Mouse (Mus musculus): ENCODE measurements around the gene Igflr1. TPM values are rescaled to one million over a fixed set of nuclear protein-coding genes. Genes with fewer than 3 reads are reported as not detected.
A peak's percentile ranks its signal among the peaks of the same experiment; 100 is the strongest.

Igflr1 gene
- polyA plus RNA-seq, 1 experiment, result 17.0 TPM

GRCm38 (mm10) chr7:30540572-30540971 lies 24.7 kb upstream of the Igflr1 start:
- TF ChIP-seq POLR2A (IDR thresholded peaks at IDR 0.05; ENCODE audit: low read depth, low read length) (no peak), CTCF (IDR thresholded peaks at IDR 0.05; ENCODE audit: extremely low read depth, insufficient read depth, insufficient read length, insufficient replicate concordance) (no peak)
- no peaks in the 10 kb centered on the region for H3K27me3 ChIP-seq (ENCODE audit: control insufficient read depth, insufficient read depth, low read length)
- 94% methylated on average over 7 of the region's 7 CpGs for WGBS
- no peak overlapping the region for H3K27ac ChIP-seq (ENCODE audit: insufficient read depth, low read length)
- no peak overlapping the region for H3K4me3 ChIP-seq (ENCODE audit: extremely low read depth, insufficient read depth, insufficient read length)
- DNase-seq (ENCODE audit: low read depth in 1 of 2, low spot score in 2 of 2), result no peak
- no peaks in the 10 kb centered on the region for H3K36me3 ChIP-seq (ENCODE audit: control insufficient read depth, insufficient read depth, low read length)
- H3K4me1 ChIP-seq (ENCODE audit: control insufficient read depth, insufficient read depth, insufficient read length), result no peaks in the 10 kb centered on the region; the same call in 1 of the 2 replicates

GRCm38 (mm10) chr7:30544327-30544726 lies 20.9 kb upstream of the Igflr1 start:
- Histone ChIP-seq H3K36me3 (ENCODE audit: control insufficient read depth, insufficient read depth, low read length) (no peaks in the 10 kb centered on the region), H3K4me1 (ENCODE audit: control insufficient read depth, insufficient read depth, insufficient read length) (no peaks in the 10 kb centered on the region)
- WGBS, result 76% methylated on average over 2 of the region's 2 CpGs

GRCm38 (mm10) chr7:30549880-30550279 lies 15.3 kb upstream of the Igflr1 start:
- H3K27ac ChIP-seq (ENCODE audit: insufficient read depth, low read length), result no peak overlapping the region
- TF ChIP-seq CTCF (IDR thresholded peaks at IDR 0.05; ENCODE audit: extremely low read depth, insufficient read depth, insufficient read length, insufficient replicate concordance) (no peak), POLR2A (IDR thresholded peaks at IDR 0.05; ENCODE audit: low read depth, low read length) (no peak)
- no peaks in the 10 kb centered on the region for H3K36me3 ChIP-seq (ENCODE audit: control insufficient read depth, insufficient read depth, low read length)
- DNase-seq (ENCODE audit: low read depth in 1 of 2, low spot score in 2 of 2), result no peak
- WGBS, result 79% methylated on average over 2 of the region's 2 CpGs
- no peaks in the 10 kb centered on the region for H3K27me3 ChIP-seq (ENCODE audit: control insufficient read depth, insufficient read depth, low read length)
- no peak overlapping the region for H3K4me3 ChIP-seq (ENCODE audit: extremely low read depth, insufficient read depth, insufficient read length)
- peaks cover 5% of the 10 kb centered on the region for H3K4me1 ChIP-seq (ENCODE audit: control insufficient read depth, insufficient read depth, insufficient read length)

More at GRCm38 (mm10) chr7:30544327-30544726, 20.9 kb upstream of the Igflr1 start:
- no peak overlapping the region for H3K4me3 ChIP-seq (ENCODE audit: extremely low read depth, insufficient read depth, insufficient read length)
- TF ChIP-seq CTCF (IDR thresholded peaks at IDR 0.05; ENCODE audit: extremely low read depth, insufficient read depth, insufficient read length, insufficient replicate concordance), result no peak
- TF ChIP-seq POLR2A (IDR thresholded peaks at IDR 0.05; ENCODE audit: low read depth, low read length), result no peak
- no peak overlapping the region for H3K27ac ChIP-seq (ENCODE audit: insufficient read depth, low read length)
- H3K27me3 ChIP-seq (ENCODE audit: control insufficient read depth, insufficient read depth, low read length), result no peaks in the 10 kb centered on the region
- no peak for DNase-seq (ENCODE audit: low read depth in 1 of 2, low spot score in 2 of 2)

GRCm38 (mm10) chr7:30550603-30551002 lies 14.6 kb upstream of the Igflr1 start:
- Histone ChIP-seq H3K4me1 (ENCODE audit: control insufficient read depth, insufficient read depth, insufficient read length) (peaks cover 5% of the 10 kb centered on the region), H3K36me3 (ENCODE audit: control insufficient read depth, insufficient read depth, low read length) (peaks cover 5% of the 10 kb centered on the region), H3K4me3 (ENCODE audit: extremely low read depth, insufficient read depth, insufficient read length) (no peak overlapping the region), H3K27ac (ENCODE audit: insufficient read depth, low read length) (no peak overlapping the region), H3K27me3 (ENCODE audit: control insufficient read depth, insufficient read depth, low read length) (no peaks in the 10 kb centered on the region)
- DNase-seq (ENCODE audit: low read depth in 1 of 2, low spot score in 2 of 2), result no peak
- WGBS, result 92% methylated on average over 1 of the region's 1 CpGs
- TF ChIP-seq CTCF (IDR thresholded peaks at IDR 0.05; ENCODE audit: extremely low read depth, insufficient read depth, insufficient read length, insufficient replicate concordance) (no peak), POLR2A (IDR thresholded peaks at IDR 0.05; ENCODE audit: low read depth, low read length) (no peak)

- WGBS, result 1% methylated on average over 10 of the region's 10 CpGs
- DNase-seq (ENCODE audit: low read depth in 1 of 2, low spot score in 2 of 2), result peak in 1 of 2 experiments; percentile 30
- H3K36me3 ChIP-seq (ENCODE audit: control insufficient read depth, insufficient read depth, low read length), result peaks cover 10% of the 10 kb centered on the region
- peak overlapping the region; percentile 87 for H3K4me3 ChIP-seq (ENCODE audit: extremely low read depth, insufficient read depth, insufficient read length)
- no peaks in the 10 kb centered on the region for H3K27me3 ChIP-seq (ENCODE audit: control insufficient read depth, insufficient read depth, low read length)
- peaks cover 5% of the 10 kb centered on the region for H3K4me1 ChIP-seq (ENCODE audit: control insufficient read depth, insufficient read depth, insufficient read length)
- TF ChIP-seq CTCF (IDR thresholded peaks at IDR 0.05; ENCODE audit: extremely low read depth, insufficient read depth, insufficient read length, insufficient replicate concordance), result no peak
- TF ChIP-seq POLR2A (IDR thresholded peaks at IDR 0.05; ENCODE audit: low read depth, low read length), result no peak
- H3K27ac ChIP-seq (ENCODE audit: insufficient read depth, low read length), result peak overlapping the region; percentile 99
Observed at GRCm38 (mm10) chr7:30551445-30552101, 13.7 kb upstream of the Igflr1 start.

- peak; percentile 94 to 97 for DNase-seq (ENCODE audit: low read depth in 1 of 2, low spot score in 2 of 2)
- peak; percentile 54 for TF ChIP-seq POLR2A (IDR thresholded peaks at IDR 0.05; ENCODE audit: low read depth, low read length)
- 0 out of 2 replicates have a peak, but pooled peaks have one; percentile 5 for TF ChIP-seq CTCF (IDR thresholded peaks at IDR 0.05; ENCODE audit: extremely low read depth, insufficient read depth, insufficient read length, insufficient replicate concordance)
- peaks cover 5% of the 10 kb centered on the region for H3K4me1 ChIP-seq (ENCODE audit: control insufficient read depth, insufficient read depth, insufficient read length)
- H3K27me3 ChIP-seq (ENCODE audit: control insufficient read depth, insufficient read depth, low read length), result no peaks in the 10 kb centered on the region
- H3K4me3 ChIP-seq (ENCODE audit: extremely low read depth, insufficient read depth, insufficient read length), result peak within 1 kb of the TSS; percentile 87
- peaks cover 16% of the 10 kb centered on the region for H3K36me3 ChIP-seq (ENCODE audit: control insufficient read depth, insufficient read depth, low read length)
- under 1% methylated on average over 44 of the region's 44 CpGs for WGBS
- peak within 1 kb of the TSS; percentile 99 for H3K27ac ChIP-seq (ENCODE audit: insufficient read depth, low read length)
Observed at GRCm38 (mm10) chr7:30552102-30553020, 12.9 kb upstream of the Igflr1 start, which contains the start of the genes Hspb6 and Proser3. Hspb6 (plus strand) TSS chr7:30552178. Proser3 (minus strand) TSS chr7:30552299.

Data from spleen, adult 2 months (tissue).